Mouse (Mus musculus): ENCODE data around the gene Stk25. TPM values are rescaled to one million over a fixed set of nuclear protein-coding genes. Genes with fewer than 3 reads are reported as not detected.
"Not testable (repeated sequence)": the region's sequence is repeated elsewhere in the genome, so short reads cannot be mapped to it uniquely, and the experiment has no call there.

Stk25 gene
- total RNA-seq (2021) = 100 to 1,000 TPM; 116 to 118 TPM
- long read RNA-seq, experiment 1, full-length matches to known transcripts = 67 of 92 reads
- long read RNA-seq, experiment 1, partial matches to known transcripts = 11 of 92 reads
- long read RNA-seq, experiment 1, other reads (novel, unspliced or antisense) = 14 of 92 reads
- long read RNA-seq, experiment 2, full-length matches to known transcripts = 180 of 237 reads
- long read RNA-seq, experiment 2, partial matches to known transcripts = 42 of 237 reads
- long read RNA-seq, experiment 2, other reads (novel, unspliced or antisense) = 15 of 237 reads

GRCm38 (mm10) chr1:93658559-93658958, at the start of gene Stk25:
Gene Stk25, minus strand, starts transcription at chr1:93658659.
- not testable (repeated sequence) for DNase-seq (ENCODE audit: low spot score in 2 of 2)

DNA sequence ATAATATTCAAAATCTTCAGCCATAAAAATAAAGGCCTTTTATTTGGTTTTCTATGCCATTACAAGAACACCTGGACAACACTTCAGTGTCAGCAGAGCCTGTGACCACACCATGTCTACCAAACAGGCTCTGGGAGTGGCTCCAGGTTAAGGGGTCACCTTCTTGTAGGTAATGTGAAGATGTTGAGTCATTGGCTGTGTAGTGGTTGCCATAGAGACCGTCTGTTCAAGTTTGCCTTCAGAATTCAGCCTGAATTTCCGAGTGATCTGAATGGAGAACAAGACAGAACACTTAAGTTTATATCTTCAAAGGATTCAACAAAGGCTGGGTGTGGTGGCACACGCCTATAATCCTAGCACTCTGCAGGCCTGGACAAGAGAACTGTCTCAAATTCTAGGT, 46.9 kb upstream of the Stk25 start:
- no peak for DNase-seq (ENCODE audit: low spot score in 2 of 2)

- DNase-seq (ENCODE audit: low spot score in 2 of 2) = no peak
Measured at GRCm38 (mm10) chr1:93704341-93704740, 45.9 kb upstream of the Stk25 start.

- DNase-seq (ENCODE audit: low spot score in 2 of 2) = no peak
Measured at GRCm38 (mm10) chr1:93703472-93704048, 45.1 kb upstream of the Stk25 start.

DNA sequence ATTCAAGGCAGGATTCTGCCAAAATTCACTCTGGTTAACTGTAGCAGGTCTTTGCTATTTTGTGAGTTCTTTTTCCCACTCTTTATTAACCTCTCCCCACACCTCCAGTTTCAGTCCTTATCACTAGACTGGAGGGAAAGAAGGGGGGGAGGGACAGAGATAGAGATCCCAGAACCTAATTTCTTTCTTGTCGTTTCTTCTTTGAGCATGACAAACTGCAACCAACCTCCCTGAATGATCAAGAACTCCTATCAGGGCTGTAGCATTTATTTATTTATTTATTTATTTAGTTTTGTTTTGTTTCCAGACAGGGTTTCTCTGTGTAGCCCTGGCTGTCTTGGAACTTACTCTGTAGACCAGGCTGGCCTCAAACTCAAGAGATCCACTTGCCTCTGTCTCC, 43.6 kb upstream of the Stk25 start:
- DNase-seq (ENCODE audit: low spot score in 2 of 2) = no peak

GRCm38 (mm10) chr1:93699159-93699558, 40.7 kb upstream of the Stk25 start:
- no peak for DNase-seq (ENCODE audit: low spot score in 2 of 2)

GRCm38 (mm10) chr1:93697317-93697716, 38.9 kb upstream of the Stk25 start:
- DNase-seq (ENCODE audit: low spot score in 2 of 2) = no peak

- peak; percentile 31 to 38 for DNase-seq (ENCODE audit: low spot score in 2 of 2)
Measured at GRCm38 (mm10) chr1:93694966-93695365, 36.5 kb upstream of the Stk25 start.

DNA sequence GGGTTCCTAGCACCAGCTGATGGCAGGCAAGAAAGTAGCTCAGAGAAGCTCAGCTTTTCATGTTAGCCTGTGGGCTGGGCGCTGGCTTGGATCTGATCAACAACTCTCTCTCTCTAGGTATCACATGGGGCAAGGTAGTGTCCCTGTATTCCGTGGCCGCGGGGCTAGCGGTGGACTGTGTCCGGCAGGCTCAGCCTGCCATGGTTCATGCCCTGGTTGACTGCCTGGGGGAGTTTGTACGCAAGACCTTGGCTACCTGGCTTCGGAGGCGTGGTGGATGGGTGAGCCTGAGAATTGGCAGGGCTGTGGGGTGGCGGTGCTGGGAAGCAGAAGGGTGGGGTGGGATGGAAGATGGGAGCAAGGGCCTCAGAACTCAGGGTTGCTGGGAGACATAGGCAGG, 35.5 kb upstream of the Stk25 start:
- DNase-seq (ENCODE audit: low spot score in 2 of 2) = no peak

- no peak for DNase-seq (ENCODE audit: low spot score in 2 of 2)
Measured at GRCm38 (mm10) chr1:93693502-93693901, 35.0 kb upstream of the Stk25 start.

DNA sequence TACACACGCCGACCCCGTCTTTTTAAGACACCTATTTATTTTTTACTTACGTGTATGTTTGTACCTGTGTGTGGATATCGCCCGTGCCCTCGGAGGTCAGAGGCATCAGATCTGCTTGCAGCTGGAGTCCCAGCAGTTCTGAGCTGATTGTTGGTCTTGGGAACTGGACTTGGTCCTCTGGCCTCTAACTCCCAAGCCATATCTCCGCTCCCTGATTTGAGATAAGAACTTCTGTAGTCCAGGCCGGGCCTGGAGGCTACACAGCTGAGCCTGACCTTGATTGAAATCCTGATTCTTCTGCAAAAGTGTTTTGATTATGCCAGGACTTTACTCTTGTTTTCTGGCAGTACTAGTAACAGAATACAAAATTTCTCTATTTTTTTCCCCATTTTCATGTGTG, 34.3 kb upstream of the Stk25 start:
- DNase-seq (ENCODE audit: low spot score in 2 of 2) = no peak

GRCm38 (mm10) chr1:93691786-93692357, 33.4 kb upstream of the Stk25 start:
- DNase-seq (ENCODE audit: low spot score in 2 of 2) = no peak

GRCm38 (mm10) chr1:93691106-93691505, 32.6 kb upstream of the Stk25 start:
- no peak for DNase-seq (ENCODE audit: low spot score in 2 of 2)

- no peak for DNase-seq (ENCODE audit: low spot score in 2 of 2)
Measured at GRCm38 (mm10) chr1:93689901-93690496, 31.5 kb upstream of the Stk25 start.

DNA sequence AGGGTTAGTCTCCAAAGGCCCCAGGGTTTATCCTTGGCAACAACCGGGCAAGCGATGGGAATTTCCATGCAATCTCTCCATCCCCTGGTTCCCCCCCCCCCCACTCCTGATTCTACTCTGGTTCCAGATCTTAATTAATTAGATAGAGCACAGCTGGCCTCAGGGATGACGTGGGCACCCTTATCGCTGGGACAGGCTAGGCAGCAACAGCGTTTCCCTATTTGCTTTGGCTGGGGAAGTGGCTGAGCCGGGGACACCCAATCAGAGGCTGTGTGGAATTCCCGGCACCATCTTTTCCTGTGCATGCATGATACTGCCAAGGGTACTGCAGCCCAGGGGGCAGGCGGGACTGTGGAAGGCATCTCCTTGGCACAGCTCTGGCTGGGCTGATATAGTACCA, 29.7 kb upstream of the Stk25 start:
- DNase-seq (ENCODE audit: low spot score in 2 of 2) = no peak

GRCm38 (mm10) chr1:93686961-93687320, 28.5 kb upstream of the Stk25 start:
- DNase-seq (ENCODE audit: low spot score in 2 of 2) = no peak

GRCm38 (mm10) chr1:93686245-93686960, 27.9 kb upstream of the Stk25 start:
- DNase-seq (ENCODE audit: low spot score in 2 of 2) = peak; percentile 40 to 42

DNA sequence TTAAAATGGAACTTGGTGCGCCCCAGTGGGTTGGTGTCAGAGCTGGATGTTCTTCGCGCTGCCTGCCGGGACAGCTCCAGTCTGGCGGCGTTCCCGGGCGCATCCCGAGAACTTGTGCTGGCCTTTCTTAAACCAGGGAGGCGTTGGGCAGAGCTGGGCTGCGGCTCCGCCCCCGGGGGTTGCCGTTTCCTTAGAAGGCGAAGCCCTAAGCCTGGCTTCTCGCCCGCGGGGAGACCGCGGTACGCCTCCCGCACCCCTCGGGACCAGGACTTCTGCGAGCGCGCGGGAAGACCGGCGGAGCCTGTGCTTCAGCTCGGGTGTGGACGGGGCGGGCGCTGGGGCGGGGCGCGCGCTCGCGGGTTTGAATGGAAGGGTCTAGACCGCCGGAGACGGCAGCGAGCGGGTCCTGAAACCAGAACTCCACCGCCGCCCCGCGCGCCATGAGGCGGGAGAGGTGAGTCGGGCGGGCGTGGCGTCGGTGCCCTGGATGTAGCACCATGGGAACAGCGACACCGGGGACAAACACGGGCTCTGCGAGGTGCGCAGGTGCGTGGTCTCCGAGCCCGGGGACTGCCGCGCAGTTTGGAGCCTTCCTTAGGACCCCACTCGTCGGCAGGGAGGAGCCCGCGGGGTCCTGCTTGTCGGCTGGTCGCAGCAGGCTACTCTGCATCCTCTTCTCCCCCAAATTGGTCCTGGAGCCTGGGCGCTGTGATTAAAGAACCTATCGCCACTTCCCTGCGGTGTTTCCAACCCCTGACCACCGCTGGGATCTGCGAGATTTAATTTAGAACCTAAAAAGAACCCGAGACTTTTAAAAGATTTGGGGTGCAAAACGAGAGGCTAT, 27.2 kb upstream of the Stk25 start, which contains the start of gene Bok:
TSS of gene Bok (plus strand) at position 260 of the 844 bp plus-strand sequence.
- peak; percentile 79 for DNase-seq (ENCODE audit: low spot score in 2 of 2)

GRCm38 (mm10) chr1:93679889-93680568, 21.6 kb upstream of the Stk25 start:
- DNase-seq (ENCODE audit: low spot score in 2 of 2) = no peak

- no peak for DNase-seq (ENCODE audit: low spot score in 2 of 2)
Measured at GRCm38 (mm10) chr1:93678386-93678785, 19.9 kb upstream of the Stk25 start.

Data from adrenal gland, adult 18-20 months (tissue).